Mouse (Mus musculus) heart, embryonic 16.5 days (tissue): ENCODE data around the gene Arhgap18. TPM values are rescaled to one million over a fixed set of nuclear protein-coding genes. Genes with fewer than 3 reads are reported as not detected.

Source experiments
- ATAC-seq: fragments of 200-750 bp; cut with Nextera tagmentation; replicated peaks from 2 replicates; pipeline ENCODE4 v1.8.0; 2017; ENCODE audit warnings: moderate number of reproducible peaks; ENCODE audit not compliant: insufficient read depth, low FRiP score; ENCODE audit errors: extremely low read depth
- H3K27ac ChIP-seq: fragments of 300-500 bp; sonication (generic); 2 replicates; pipeline ENCODE4 v1.5.1; 2014; ENCODE audit warnings: mild to moderate bottlenecking, low read length, control low read depth, moderate library complexity
- H3K27me3 ChIP-seq: fragments of 300-500 bp; sonication (generic); 2 replicates; pipeline ENCODE4 v1.6.1; 2014; ENCODE audit warnings: low read length, mixed read lengths; ENCODE audit not compliant: control insufficient read depth, insufficient read depth
- H3K36me3 ChIP-seq: fragments of 300-500 bp; sonication (generic); 2 replicates; pipeline ENCODE4 v1.6.1; 2014; ENCODE audit not compliant: control insufficient read depth, insufficient read depth
- H3K4me1 ChIP-seq: fragments of 300-500 bp; sonication (generic); 2 replicates; pipeline ENCODE4 v1.6.1; 2014; ENCODE audit warnings: low read length, mixed read lengths; ENCODE audit not compliant: control insufficient read depth, insufficient read depth
- H3K4me2 ChIP-seq: fragments of 300-500 bp; sonication (generic); 2 replicates; pipeline ENCODE4 v1.6.1; 2014; ENCODE audit warnings: low read depth, mild to moderate bottlenecking, control low read depth, low read length
- H3K4me3 ChIP-seq: fragments of 300-500 bp; sonication (generic); 2 replicates; pipeline ENCODE4 v1.5.1; 2014; ENCODE audit warnings: mild to moderate bottlenecking, control low read depth, low read length
- H3K9ac ChIP-seq: fragments of 300-500 bp; sonication (generic); 2 replicates; pipeline ENCODE4 v1.6.1; 2014; ENCODE audit warnings: low read length, control low read depth
- H3K9me3 ChIP-seq: fragments of 300-500 bp; sonication (generic); replicated peaks from 2 replicates; pipeline ENCODE4 v1.6.1; 2016; ENCODE audit warnings: low read length; ENCODE audit not compliant: control insufficient read depth
- WGBS: fragments of 180-500 bp; shearing (Covaris S2); extraction: QIAGEN DNeasy Blood & Tissue Kit; methylation state at CpG from one replicate; pipeline ENCODE4 v1.1.7; 2014; 5-methylcytosine and 5-hydroxymethylcytosine counted together
- polyA plus RNA-seq: library from polyadenylated mRNA; unstranded; fragments of >200 nt; fragmentation: Nextera tagmentation; extraction: Ambion mirVana; gene quantifications from 2 replicates; pipeline ENCODE4 v1.2.1, GENCODE M21; 2015

Gene Arhgap18
- polyA plus RNA-seq, 1 experiment from 2014 or later: 39.6 TPM

GRCm38 (mm10) chr10:26757231-26757630 is 4.0 kb downstream of the Arhgap18 start:
- ATAC-seq: no peak
- H3K9me3 ChIP-seq: no peaks in the 10 kb centered on the region
- H3K36me3 ChIP-seq: no peaks in the 10 kb centered on the region
- no peaks in the 10 kb centered on the region for H3K27me3 ChIP-seq
- H3K4me1 ChIP-seq: no peaks in the 10 kb centered on the region
- no peak overlapping the region for H3K4me3 ChIP-seq
- H3K27ac ChIP-seq: no peak overlapping the region
- WGBS: 84% methylated on average over 2 of the region's 2 CpGs
- H3K9ac ChIP-seq: no peak overlapping the region
- no peak overlapping the region for H3K4me2 ChIP-seq

GRCm38 (mm10) chr10:26759469-26759868 is 6.2 kb downstream of the Arhgap18 start:
- Histone ChIP-seq H3K9me3 (no peaks in the 10 kb centered on the region), H3K36me3 (no peaks in the 10 kb centered on the region), H3K4me3 (no peak overlapping the region), H3K4me1 (no peaks in the 10 kb centered on the region), H3K27me3 (no peaks in the 10 kb centered on the region), H3K27ac (peak overlapping the region; percentile 55; the same call in 1 of the 2 replicates), H3K4me2 (no peak overlapping the region), H3K9ac (no peak overlapping the region)
- ATAC-seq: no peak
- 44% methylated on average over 6 of the region's 6 CpGs for WGBS

GRCm38 (mm10) chr10:26761103-26761502 is 7.9 kb downstream of the Arhgap18 start:
- H3K27me3 ChIP-seq: no peaks in the 10 kb centered on the region
- no peak overlapping the region for H3K4me2 ChIP-seq
- H3K4me3 ChIP-seq: no peak overlapping the region
- no peaks in the 10 kb centered on the region for H3K9me3 ChIP-seq
- H3K36me3 ChIP-seq: no peaks in the 10 kb centered on the region
- WGBS: 74% methylated on average over 4 of the region's 4 CpGs
- H3K4me1 ChIP-seq: no peaks in the 10 kb centered on the region
- H3K27ac ChIP-seq: no peak overlapping the region
- ATAC-seq: no peak
- no peak overlapping the region for H3K9ac ChIP-seq

- no peak overlapping the region for H3K27ac ChIP-seq
- 54% methylated on average over 9 of the region's 9 CpGs for WGBS
- no peak for ATAC-seq
These were observed 9.0 kb downstream of the Arhgap18 start for GRCm38 (mm10) chr10:26761991-26762903.

GRCm38 (mm10) chr10:26767196-26767595 is 14.0 kb downstream of the Arhgap18 start:
- 41% methylated on average over 3 of the region's 3 CpGs for WGBS
- peak overlapping the region; percentile 35; the same call in 1 of the 2 replicates for H3K27ac ChIP-seq

More at GRCm38 (mm10) chr10:26761991-26762903, 9.0 kb downstream of the Arhgap18 start:
- H3K9ac ChIP-seq: no peak overlapping the region
- H3K27me3 ChIP-seq: no peaks in the 10 kb centered on the region
- 0 out of 2 replicates have a peak, but pooled peaks cover 1% of the 10 kb centered on the region for H3K4me1 ChIP-seq
- no peak overlapping the region for H3K4me2 ChIP-seq
- no peaks in the 10 kb centered on the region for H3K9me3 ChIP-seq
- no peaks in the 10 kb centered on the region for H3K36me3 ChIP-seq
- no peak overlapping the region for H3K4me3 ChIP-seq

GRCm38 (mm10) chr10:26768943-26769342 is 15.7 kb downstream of the Arhgap18 start:
- no peak overlapping the region for H3K9ac ChIP-seq
- H3K9me3 ChIP-seq: 0 out of 2 replicates have a peak, but pooled peaks cover 3% of the 10 kb centered on the region
- WGBS: 73% methylated on average over 2 of the region's 2 CpGs
- ATAC-seq: no peak
- no peaks in the 10 kb centered on the region for H3K36me3 ChIP-seq
- no peak overlapping the region for H3K27ac ChIP-seq
- no peak overlapping the region for H3K4me2 ChIP-seq
- H3K4me1 ChIP-seq: peaks cover 14% of the 10 kb centered on the region
- no peaks in the 10 kb centered on the region for H3K27me3 ChIP-seq
- H3K4me3 ChIP-seq: no peak overlapping the region

More at GRCm38 (mm10) chr10:26767196-26767595, 14.0 kb downstream of the Arhgap18 start:
- Histone ChIP-seq H3K36me3 (no peaks in the 10 kb centered on the region), H3K27me3 (no peaks in the 10 kb centered on the region), H3K4me3 (no peak overlapping the region), H3K9me3 (0 out of 2 replicates have a peak, but pooled peaks cover 3% of the 10 kb centered on the region), H3K4me2 (no peak overlapping the region), H3K9ac (no peak overlapping the region), H3K4me1 (peaks cover 9% of the 10 kb centered on the region)
- no peak for ATAC-seq

GRCm38 (mm10) chr10:26770035-26770434 is 16.8 kb downstream of the Arhgap18 start:
- 88% methylated on average over 8 of the region's 8 CpGs for WGBS
- H3K9me3 ChIP-seq: 0 out of 2 replicates have a peak, but pooled peaks cover 3% of the 10 kb centered on the region
- no peak overlapping the region for H3K4me3 ChIP-seq
- H3K9ac ChIP-seq: no peak overlapping the region
- H3K27ac ChIP-seq: no peak overlapping the region
- ATAC-seq: no peak
- H3K4me1 ChIP-seq: peaks cover 21% of the 10 kb centered on the region
- no peak overlapping the region for H3K4me2 ChIP-seq
- no peaks in the 10 kb centered on the region for H3K36me3 ChIP-seq
- H3K27me3 ChIP-seq: no peaks in the 10 kb centered on the region

GRCm38 (mm10) chr10:26771938-26772623 is 18.9 kb downstream of the Arhgap18 start:
- 9% methylated on average over 15 of the region's 15 CpGs for WGBS
- peak; percentile 95 for ATAC-seq

More at GRCm38 (mm10) chr10:26771938-26772623, 18.9 kb downstream of the Arhgap18 start:
- 0 out of 2 replicates have a peak, but pooled peaks cover 3% of the 10 kb centered on the region for H3K9me3 ChIP-seq
- H3K9ac ChIP-seq: peak overlapping the region; percentile 89
- H3K4me3 ChIP-seq: peak overlapping the region; percentile 91
- H3K27ac ChIP-seq: peak overlapping the region; percentile 99
- H3K36me3 ChIP-seq: no peaks in the 10 kb centered on the region
- peaks cover 25% of the 10 kb centered on the region for H3K4me1 ChIP-seq
- peak overlapping the region; percentile 92 for H3K4me2 ChIP-seq
- H3K27me3 ChIP-seq: no peaks in the 10 kb centered on the region
